23 mouse cellular contexts compared by ENCODE assay signal in genomic region chr13:115219701-115220100, GRCm38 (mm10).
DNase-seq lines count a peak whose midpoint lies in the region; ATAC-seq and TF ChIP-seq lines count a peak whose summit lies in the region.
"Had no signal": no experiment of that assay in that cellular context is flagged by ENCODE, and none has a peak within 500 bp of the region (broad histone marks: within the 10 kb centered on the region; RNA-seq: fewer than 3 reads in every experiment).

No protein-coding gene starts in this region.

- H3K36me3 ChIP-seq in heart, adult 2 months (ENCODE audit: control insufficient read depth, insufficient read depth, low read length) = no peaks in the 10 kb centered on the region; the same call in none of the 2 replicates
- no peaks in the 10 kb centered on the region for H3K36me3 ChIP-seq in midbrain, postnatal 0 days (ENCODE audit: insufficient read depth, low read length)
- H3K36me3 ChIP-seq in midbrain, embryonic 11.5 days (ENCODE audit: control insufficient read depth, insufficient read depth, low read length) = no peaks in the 10 kb centered on the region
- no peaks in the 10 kb centered on the region for H3K36me3 ChIP-seq in thymus, adult 2 months (ENCODE audit: control insufficient read depth, insufficient read depth, low read length)
- H3K36me3 ChIP-seq: heart, embryonic 15.5 days; limb, embryonic 13.5 days; liver, embryonic 15.5 days; midbrain, embryonic 13.5 days had no signal

- H3K4me2 ChIP-seq in midbrain, postnatal 0 days (ENCODE audit: low read depth, low read length, poor library complexity, severe bottlenecking) = no peak overlapping the region
- no peak overlapping the region for H3K4me2 ChIP-seq in midbrain, embryonic 11.5 days
- H3K4me2 ChIP-seq: heart, embryonic 15.5 days; limb, embryonic 13.5 days; liver, embryonic 15.5 days; midbrain, embryonic 13.5 days had no signal

- no peak for ATAC-seq in midbrain, postnatal 0 days (ENCODE audit: low FRiP score)
- no peak for ATAC-seq in midbrain, embryonic 11.5 days (ENCODE audit: low FRiP score)
- ATAC-seq: forebrain, embryonic 16.5 days; hindbrain, embryonic 16.5 days; midbrain, embryonic 13.5 days had no signal

- no peaks in the 10 kb centered on the region for H3K27me3 ChIP-seq in heart, adult 2 months (ENCODE audit: control insufficient read depth, insufficient read depth, low read length)
- no peaks in the 10 kb centered on the region for H3K27me3 ChIP-seq in midbrain, postnatal 0 days (ENCODE audit: insufficient read depth, low read length)
- H3K27me3 ChIP-seq in midbrain, embryonic 11.5 days (ENCODE audit: control insufficient read depth, insufficient read depth, low read length) = no peaks in the 10 kb centered on the region
- H3K27me3 ChIP-seq in thymus, adult 2 months (ENCODE audit: control insufficient read depth, insufficient read depth, low read length) = no peaks in the 10 kb centered on the region
- H3K27me3 ChIP-seq: heart, embryonic 15.5 days; limb, embryonic 13.5 days; liver, embryonic 15.5 days; midbrain, embryonic 13.5 days had no signal

- no peak overlapping the region for H3K4me3 ChIP-seq in heart, adult 2 months
- H3K4me3 ChIP-seq in layer of hippocampus, adult 2 months = no peak overlapping the region
- H3K4me3 ChIP-seq in midbrain, postnatal 0 days (ENCODE audit: low read depth, low read length) = no peak overlapping the region
- H3K4me3 ChIP-seq in midbrain, embryonic 11.5 days (ENCODE audit: low read depth, low read length) = no peak overlapping the region
- H3K4me3 ChIP-seq in thymus, adult 2 months (ENCODE audit: control insufficient read depth, insufficient read depth, low read length) = no peak overlapping the region
- H3K4me3 ChIP-seq: heart, embryonic 15.5 days; limb, embryonic 13.5 days; liver, embryonic 15.5 days; midbrain, embryonic 13.5 days had no signal

- no peak for DNase-seq in heart, adult 2 months
- DNase-seq in heart, adult 11 months = no peak
- no peak for DNase-seq in layer of hippocampus, adult 2 months (ENCODE audit: low spot score in 2 of 2)
- DNase-seq in layer of hippocampus, adult 18-20 months (ENCODE audit: low spot score in 2 of 2) = no peak
- DNase-seq in midbrain, postnatal 0 days (ENCODE audit: low spot score) = no peak
- no peak for DNase-seq in midbrain, embryonic 11.5 days (ENCODE audit: low spot score, missing footprints)
- no peak for DNase-seq in thymus, adult 2 months
- no peak for DNase-seq in urinary bladder, postnatal 4 days (ENCODE audit: low spot score in 2 of 2)
- DNase-seq: adrenal gland, postnatal 14 days; B cell, adult 2 months; cerebellum, adult 8-10 months; gastrocnemius, postnatal 36 days; kidney, adult 11 months; kidney, postnatal 10 days; layer of hippocampus, postnatal 36 days; spleen, adult 18-20 months; thymus, postnatal 14 days had no signal

- H3K79me2 ChIP-seq in heart, adult 2 months (replicated peaks; ENCODE audit: control insufficient read depth, insufficient read depth, low read length) = no peaks in the 10 kb centered on the region

- intact Hi-C loops in heart, adult 2 months (cut with DNase I) = loop anchor here (2.0 to 5.0 kb wide), 4 partner anchors 32 to 233 kb away; partner anchors contain the start of genes Gm49395 and Itga1

- H3K9me3 ChIP-seq in midbrain, postnatal 0 days (ENCODE audit: low read length) = no peaks in the 10 kb centered on the region
- H3K9me3 ChIP-seq in midbrain, embryonic 11.5 days (ENCODE audit: control insufficient read depth, low read length) = no peaks in the 10 kb centered on the region
- H3K9me3 ChIP-seq: heart, embryonic 15.5 days; limb, embryonic 13.5 days; liver, embryonic 15.5 days; midbrain, embryonic 13.5 days had no signal

- H3K4me1 ChIP-seq in heart, adult 2 months (ENCODE audit: control insufficient read depth, insufficient read depth, low read length) = peaks cover 1% of the 10 kb centered on the region
- peaks cover 3% of the 10 kb centered on the region; the same call in 1 of the 2 replicates for H3K4me1 ChIP-seq in midbrain, postnatal 0 days (ENCODE audit: insufficient read depth, low read length)
- H3K4me1 ChIP-seq in midbrain, embryonic 11.5 days (ENCODE audit: control insufficient read depth, insufficient read depth, low read length) = no peaks in the 10 kb centered on the region
- H3K4me1 ChIP-seq in thymus, adult 2 months (replicated peaks; ENCODE audit: control insufficient read depth, insufficient read depth, low read length) = no peaks in the 10 kb centered on the region
- H3K4me1 ChIP-seq: limb, embryonic 13.5 days; liver, embryonic 15.5 days; midbrain, embryonic 13.5 days had no signal

- no peak for TF ChIP-seq POLR2A in heart, adult 2 months (IDR thresholded peaks at IDR 0.05; ENCODE audit: insufficient read depth, low read depth, low read length)
- TF ChIP-seq POLR2A in thymus, adult 2 months (IDR thresholded peaks at IDR 0.05; ENCODE audit: control insufficient read depth, extremely low read depth, insufficient read depth, low read length, poor library complexity) = no peak

- no peak for TF ChIP-seq EP300 in heart, adult 2 months (IDR thresholded peaks at IDR 0.05; ENCODE audit: insufficient read depth, low read depth, low read length)

- TF ChIP-seq CTCF in heart, adult 2 months (IDR thresholded peaks at IDR 0.05) = peak; percentile 61
- peak; percentile 51 for TF ChIP-seq CTCF in layer of hippocampus, adult 2 months (conservative IDR thresholded peaks at IDR 0.05)
- peak; percentile 35; the same call in 1 of the 2 replicates for TF ChIP-seq CTCF in midbrain, postnatal 0 days (IDR thresholded peaks at IDR 0.05)
- TF ChIP-seq CTCF in thymus, adult 2 months (IDR thresholded peaks at IDR 0.05; ENCODE audit: borderline replicate concordance, control insufficient read depth, extremely low read depth, insufficient read depth, low read length, poor library complexity) = no peak

- whole genome bisulfite sequencing in heart, adult 2 months = 36% methylated on average over 2 of the region's 2 CpGs
- WGBS in midbrain, postnatal 0 days = 60% methylated on average over 2 of the region's 2 CpGs
- 71% methylated on average over 2 of the region's 2 CpGs for WGBS in midbrain, embryonic 11.5 days
- 46% methylated on average over 2 of the region's 2 CpGs for WGBS in thymus, adult 2 months

- peak overlapping the region; percentile 10; the same call in 1 of the 2 replicates for H3K27ac ChIP-seq in heart, adult 2 months
- no peak overlapping the region for H3K27ac ChIP-seq in layer of hippocampus, adult 2 months
- no peak overlapping the region for H3K27ac ChIP-seq in midbrain, postnatal 0 days (ENCODE audit: low read depth, low read length)
- no peak overlapping the region for H3K27ac ChIP-seq in midbrain, embryonic 11.5 days (ENCODE audit: low read depth, low read length)
- no peak overlapping the region for H3K27ac ChIP-seq in thymus, adult 2 months (ENCODE audit: control insufficient read depth, insufficient read depth, low read length)
- H3K27ac ChIP-seq: heart, embryonic 15.5 days; limb, embryonic 13.5 days; liver, embryonic 15.5 days; midbrain, embryonic 13.5 days had no signal

- no peak overlapping the region for H3K9ac ChIP-seq in heart, adult 2 months (ENCODE audit: low read depth, low read length)
- H3K9ac ChIP-seq in midbrain, postnatal 0 days (replicated peaks; ENCODE audit: low read length, poor library complexity, severe bottlenecking) = no peak overlapping the region
- H3K9ac ChIP-seq in midbrain, embryonic 11.5 days (ENCODE audit: low read length) = no peak overlapping the region
- H3K9ac ChIP-seq: heart, embryonic 15.5 days; limb, embryonic 13.5 days; liver, embryonic 15.5 days; midbrain, embryonic 13.5 days had no signal
